Mouse (Mus musculus) CD8-positive naive resting alpha-beta T cell, adult 2 months (primary cell): Measurements from ENCODE around the gene Krtap13-1.
"Not testable (repeated sequence)": the region's sequence is repeated elsewhere in the genome, so short reads cannot be mapped to it uniquely, and the experiment has no call there.

ENCODE experiments used
- DNase-seq, 2 experiments: peaks; one replicate each; pipeline ENCODE4 v3.0.0; 2022; ENCODE audit warnings: low read depth in 2 of 2, low spot score in 2 of 2

The Krtap13-1 gene

DNA sequence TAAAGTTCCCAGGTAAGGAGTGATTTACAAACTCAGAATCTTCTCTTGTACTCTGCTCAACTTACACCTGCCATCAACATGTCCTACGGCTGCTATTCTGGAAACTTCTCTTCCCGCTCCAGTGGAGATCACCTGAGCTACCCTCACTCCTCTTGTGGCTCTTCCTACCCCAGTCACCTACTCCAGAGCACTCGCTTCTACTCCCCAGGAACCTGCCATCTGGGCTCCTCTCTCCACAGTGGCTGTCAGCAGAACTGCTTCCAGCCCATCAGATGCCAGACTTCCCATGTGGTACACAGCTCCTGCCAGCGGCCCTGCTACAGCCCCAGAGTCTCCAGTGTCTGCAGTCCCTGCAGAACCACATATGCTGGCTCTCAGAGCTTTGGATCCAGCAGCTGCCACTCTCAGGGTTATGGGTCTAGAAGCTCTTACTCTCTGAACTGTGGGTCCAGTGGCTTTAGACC lies at the start of gene Krtap13-1:
Gene Krtap13-1 (plus strand): TSS at position 51 of the 464 bp plus-strand sequence.
- DNase-seq = no peak

DNA sequence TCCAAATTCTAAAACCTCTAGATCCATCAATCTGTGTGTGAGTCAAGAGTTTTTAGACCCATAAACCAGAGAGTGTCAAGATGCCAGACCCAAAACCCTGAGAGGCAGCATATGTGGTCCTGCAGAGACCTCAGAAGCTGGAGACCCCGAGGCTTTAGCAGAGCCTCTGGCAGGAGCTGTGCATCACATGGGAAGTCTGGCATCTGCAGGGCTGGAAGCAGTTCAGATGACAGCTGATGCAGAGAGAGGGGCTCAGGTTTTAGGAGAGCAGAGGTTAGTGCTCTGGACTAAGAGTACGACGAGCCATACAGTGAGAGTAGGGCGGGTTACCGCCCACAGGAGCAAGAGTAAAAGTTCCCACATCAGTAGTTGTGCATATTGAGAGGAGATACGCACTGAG lies 49.6 kb upstream of the Krtap13-1 start:
- DNase-seq = no peak

- no peak for DNase-seq
These were observed 47.4 kb upstream of the Krtap13-1 start for GRCm38 (mm10) chr16:88681282-88681681.

DNA sequence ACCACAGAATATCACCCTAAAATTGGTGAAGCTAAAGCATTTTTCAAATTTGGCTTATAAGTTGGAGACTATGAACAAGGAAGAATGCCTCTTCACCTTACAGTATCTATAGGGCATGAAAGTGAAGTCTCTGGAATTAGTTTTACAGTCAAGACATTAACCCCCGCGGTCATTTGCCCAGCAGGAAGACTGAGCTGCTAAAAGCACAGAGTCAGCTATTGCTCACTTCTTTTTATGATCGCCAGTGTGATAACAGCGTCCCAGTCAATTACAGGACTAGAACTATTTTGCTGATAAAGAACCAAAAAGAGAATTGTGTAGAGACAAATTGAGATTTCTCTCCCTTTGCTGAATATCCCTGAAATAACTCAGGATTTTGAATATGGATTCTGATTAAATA lies 32.4 kb upstream of the Krtap13-1 start:
- no peak for DNase-seq

DNA sequence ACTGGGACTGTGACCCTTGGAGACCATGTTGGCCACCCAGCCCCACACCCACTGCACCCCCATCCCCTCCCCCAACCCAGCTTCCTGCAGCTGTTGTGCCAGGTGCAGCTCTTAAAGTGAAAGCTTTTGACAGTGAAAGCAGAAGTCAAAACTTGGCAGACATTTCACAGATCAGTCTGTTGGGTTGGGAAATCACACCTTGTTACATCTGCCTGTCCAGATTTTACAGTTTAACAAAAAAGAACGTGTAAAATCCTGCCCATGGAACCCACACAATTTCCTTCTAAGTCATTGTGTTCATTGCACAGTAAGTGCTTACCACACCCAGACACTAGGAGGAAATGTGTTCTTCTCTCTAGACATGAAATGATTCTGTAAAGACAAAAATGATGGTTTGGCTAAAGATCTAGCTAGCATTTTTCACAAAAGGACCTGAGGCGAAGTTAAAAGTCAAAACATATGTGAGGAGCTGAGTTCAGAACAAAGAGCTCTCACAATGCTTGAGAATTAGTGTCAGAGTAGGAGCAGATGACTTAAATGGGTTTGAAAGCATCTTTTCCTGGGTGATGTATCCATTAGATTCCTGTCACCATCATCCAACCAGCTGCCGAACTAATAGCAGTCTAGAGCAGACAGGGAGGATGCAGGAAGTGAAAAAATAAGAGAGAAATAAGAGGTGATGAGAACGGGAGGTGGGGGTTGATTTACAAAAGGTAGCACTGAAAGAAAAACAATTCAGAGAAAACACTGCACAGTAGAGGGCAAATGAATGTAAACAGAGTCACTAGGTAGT lies 27.4 kb upstream of the Krtap13-1 start:
- DNase-seq = no peak

GRCm38 (mm10) chr16:88707496-88708012 lies 21.1 kb upstream of the Krtap13-1 start, which contains the start of gene 2310061N02Rik:
TSS of gene 2310061N02Rik (minus strand) at chr16:88707962.
- no peak for DNase-seq

GRCm38 (mm10) chr16:88710757-88711156 lies 17.9 kb upstream of the Krtap13-1 start:
- no peak for DNase-seq

DNA sequence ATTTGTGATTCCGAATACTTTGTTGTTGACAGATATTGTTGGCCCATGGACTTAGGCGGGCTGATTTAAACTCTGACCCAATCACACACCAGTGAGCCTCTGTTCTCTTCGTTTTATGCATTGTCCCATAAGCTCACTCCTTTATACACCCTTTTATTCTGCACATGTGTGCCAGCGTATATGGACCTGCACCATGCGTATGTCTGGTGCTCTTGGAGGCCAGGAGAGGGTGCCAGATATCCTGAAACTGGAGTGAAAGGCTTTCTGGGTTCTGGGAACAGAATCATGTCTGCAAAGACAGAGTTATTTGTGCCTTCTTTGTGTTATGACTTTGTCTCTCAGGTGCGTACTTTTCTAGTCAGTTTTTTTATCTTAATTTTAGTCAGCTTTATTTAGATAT lies 17.4 kb upstream of the Krtap13-1 start:
- no peak for DNase-seq

- no peak for DNase-seq
These were observed 12.1 kb upstream of the Krtap13-1 start for GRCm38 (mm10) chr16:88716549-88716948.

- DNase-seq = no peak
These were observed 8.6 kb upstream of the Krtap13-1 start for GRCm38 (mm10) chr16:88720031-88720430.

- no peak for DNase-seq
These were observed 6.7 kb downstream of the Krtap13-1 start for GRCm38 (mm10) chr16:88735391-88735790.

DNA sequence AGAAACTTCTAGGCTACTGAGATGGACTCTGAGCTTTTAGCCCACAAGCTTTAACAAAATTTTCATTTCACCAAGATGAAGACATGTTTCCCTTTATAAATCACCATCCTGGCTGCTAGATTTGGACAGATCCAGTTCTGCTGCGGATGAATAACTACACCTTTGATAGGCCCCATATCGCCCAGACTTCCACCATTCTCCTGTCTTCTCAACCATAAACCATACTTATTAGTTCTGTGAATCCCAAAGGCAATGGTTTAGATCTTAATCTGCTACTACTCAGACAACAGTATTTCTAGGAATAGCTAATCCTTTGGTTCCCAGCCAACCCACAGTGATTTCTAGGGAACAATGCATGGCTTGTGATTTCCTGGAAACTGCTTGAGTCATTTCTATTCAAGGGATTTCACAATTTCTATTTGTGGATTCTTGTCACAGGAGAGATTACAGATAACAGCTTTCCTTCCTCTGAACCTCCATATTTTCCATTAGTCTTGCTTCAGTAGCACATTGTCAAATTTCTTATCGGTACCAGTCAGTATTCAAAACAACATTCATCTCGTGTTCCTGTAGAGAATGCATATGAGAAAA lies 16.2 kb downstream of the Krtap13-1 start:
- DNase-seq = no peak

DNA sequence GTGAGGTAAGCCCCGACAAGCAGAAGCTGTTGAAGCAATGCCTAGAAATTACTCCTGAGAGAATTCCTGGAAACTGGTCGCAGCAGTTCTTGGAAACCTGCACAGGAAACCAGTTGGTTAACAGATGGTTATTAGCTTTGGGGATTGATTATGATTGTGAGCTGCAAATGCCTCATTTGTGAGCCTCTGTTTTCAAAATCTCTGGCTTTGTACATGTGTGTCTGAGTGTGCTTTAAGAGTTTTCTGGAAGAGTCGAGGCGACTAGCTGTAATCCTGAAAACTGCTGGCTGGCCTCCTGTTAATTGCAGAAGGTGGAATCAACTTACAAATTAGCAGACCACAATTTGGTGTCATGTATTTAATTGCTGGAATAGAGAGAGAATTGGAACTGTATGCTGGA lies 19.3 kb downstream of the Krtap13-1 start:
- DNase-seq = no peak

GRCm38 (mm10) chr16:88751535-88751934 lies 22.9 kb downstream of the Krtap13-1 start, which contains the start of gene Krtap13:
TSS of gene Krtap13 (minus strand) at chr16:88751635.
- DNase-seq = not testable (repeated sequence)

- DNase-seq = not testable (repeated sequence)
These were observed 29.9 kb downstream of the Krtap13-1 start, which contains the start of gene 2310034C09Rik for GRCm38 (mm10) chr16:88758547-88758946. TSS of gene 2310034C09Rik (plus strand) at chr16:88758847.

DNA sequence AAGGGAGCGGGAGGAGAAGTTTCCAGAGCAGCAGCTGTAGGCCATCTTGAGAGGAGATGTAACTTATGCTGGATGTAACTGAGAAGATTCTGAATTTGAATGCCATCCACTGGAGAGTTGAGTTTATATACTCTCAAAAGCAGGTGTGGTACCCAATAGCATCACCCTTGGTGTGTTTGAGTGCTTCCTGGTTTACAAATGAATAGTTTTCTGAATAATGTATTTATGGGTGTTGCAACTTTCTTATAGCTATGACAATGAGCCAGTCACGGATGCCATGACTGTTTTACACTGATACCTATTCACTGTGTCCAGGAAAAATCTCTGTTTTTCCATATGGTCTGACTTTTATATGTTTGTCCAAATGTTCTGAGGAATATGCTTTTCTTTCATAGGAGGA lies 45.4 kb downstream of the Krtap13-1 start, which contains the start of gene 2310057N15Rik:
Gene 2310057N15Rik (minus strand): TSS at position 101 of the 400 bp plus-strand sequence.
- DNase-seq = no peak

DNA sequence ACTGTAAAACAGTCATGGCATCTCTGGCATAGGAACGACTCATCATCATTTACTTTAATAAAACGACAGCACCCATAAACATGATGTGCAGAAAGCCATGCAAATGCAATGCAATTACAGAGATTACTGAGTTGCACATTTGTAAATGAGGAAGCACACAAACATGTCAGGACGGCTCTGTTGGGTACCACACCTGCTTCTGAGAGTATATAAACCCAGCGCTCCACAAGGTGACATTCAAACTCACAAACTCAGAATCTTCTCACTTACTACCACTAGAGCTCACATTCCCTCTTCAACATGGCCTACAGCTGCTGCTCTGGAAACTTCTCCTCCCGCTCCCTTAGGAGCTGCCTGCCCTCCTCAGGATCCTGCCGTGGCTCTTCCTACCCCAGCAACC lies 48.9 kb downstream of the Krtap13-1 start, which contains the start of gene Gm5965:
Gene Gm5965 (plus strand): TSS at position 301 of the 400 bp plus-strand sequence.
- no peak for DNase-seq
